ENCODE assay signal across 8 mouse cellular contexts in genomic region chr5:122267899-122268298, GRCm38 (mm10). TPM values are rescaled to one million over a fixed set of nuclear protein-coding genes. Genes with fewer than 3 reads are reported as not detected.
DNase-seq lines count a peak whose midpoint lies in the region; ATAC-seq and TF ChIP-seq lines count a peak whose summit lies in the region.

No protein-coding gene starts in this region.

- H3K4me1 ChIP-seq in forebrain, postnatal 0 days (ENCODE audit: insufficient read depth) = no peaks in the 10 kb centered on the region
- H3K4me1 ChIP-seq in forebrain, embryonic 13.5 days = peaks cover 10% of the 10 kb centered on the region
- H3K4me1 ChIP-seq in embryonic facial prominence, embryonic 14.5 days (ENCODE audit: control insufficient read depth, insufficient read depth, low read length) = no peaks in the 10 kb centered on the region

- peak; percentile 81 for TF ChIP-seq CTCF in forebrain, postnatal 0 days (IDR thresholded peaks at IDR 0.05; ENCODE audit: low read depth)

- no peaks in the 10 kb centered on the region for H3K27me3 ChIP-seq in forebrain, postnatal 0 days (ENCODE audit: insufficient read depth, low read length)
- no peaks in the 10 kb centered on the region for H3K27me3 ChIP-seq in forebrain, embryonic 13.5 days
- H3K27me3 ChIP-seq in embryonic facial prominence, embryonic 14.5 days (replicated peaks; ENCODE audit: control insufficient read depth, insufficient read depth, low read length) = no peaks in the 10 kb centered on the region

- no peaks in the 10 kb centered on the region for H3K36me3 ChIP-seq in forebrain, postnatal 0 days (ENCODE audit: insufficient read depth)
- H3K36me3 ChIP-seq in forebrain, embryonic 13.5 days (ENCODE audit: poor library complexity, severe bottlenecking) = no peaks in the 10 kb centered on the region
- H3K36me3 ChIP-seq in embryonic facial prominence, embryonic 14.5 days (ENCODE audit: control insufficient read depth, insufficient read depth, low read length) = no peaks in the 10 kb centered on the region

- H3K4me3 ChIP-seq in forebrain, postnatal 0 days (ENCODE audit: low read depth, low read length) = no peak overlapping the region
- H3K4me3 ChIP-seq in forebrain, embryonic 13.5 days = no peak overlapping the region
- no peak overlapping the region for H3K4me3 ChIP-seq in embryonic facial prominence, embryonic 14.5 days (ENCODE audit: low read depth, low read length)

- H3K4me2 ChIP-seq in forebrain, postnatal 0 days (ENCODE audit: low read depth) = no peak overlapping the region
- H3K4me2 ChIP-seq in forebrain, embryonic 13.5 days = no peak overlapping the region
- no peak overlapping the region for H3K4me2 ChIP-seq in embryonic facial prominence, embryonic 14.5 days (ENCODE audit: low read depth, low read length)

- H3K9me3 ChIP-seq in forebrain, postnatal 0 days (ENCODE audit: low read length) = no peaks in the 10 kb centered on the region
- no peaks in the 10 kb centered on the region for H3K9me3 ChIP-seq in forebrain, embryonic 13.5 days (replicated peaks)
- no peaks in the 10 kb centered on the region for H3K9me3 ChIP-seq in embryonic facial prominence, embryonic 14.5 days (ENCODE audit: control insufficient read depth, low read length)

- peak; percentile 79 for DNase-seq in forebrain, postnatal 0 days
- DNase-seq in B cell, adult 2 months = peak; percentile 86
- DNase-seq in adrenal gland, postnatal 36 days = peak; percentile 74 to 79
- DNase-seq in embryonic facial prominence, embryonic 14.5 days (ENCODE audit: low spot score) = peak; percentile 62
- DNase-seq in layer of hippocampus, adult 18-20 months (ENCODE audit: low spot score in 2 of 2) = peak; percentile 45 to 87
- DNase-seq in lung, postnatal 36 days = peak; percentile 93
- DNase-seq in spleen, postnatal 14 days (ENCODE audit: low spot score in 2 of 2) = peak; percentile 58 to 81

- ATAC-seq in forebrain, postnatal 0 days = no peak
- ATAC-seq in forebrain, embryonic 13.5 days = no peak
- no peak for ATAC-seq in embryonic facial prominence, embryonic 14.5 days (ENCODE audit: low read depth)

- 31% methylated on average over 5 of the region's 5 CpGs for WGBS in forebrain, postnatal 0 days
- 34% methylated on average over 5 of the region's 5 CpGs for WGBS in forebrain, embryonic 13.5 days
- 25% methylated on average over 5 of the region's 5 CpGs for WGBS in embryonic facial prominence, embryonic 14.5 days

- no peak overlapping the region for H3K27ac ChIP-seq in forebrain, postnatal 0 days (ENCODE audit: low read depth, low read length)
- H3K27ac ChIP-seq in forebrain, embryonic 13.5 days = no peak overlapping the region
- no peak overlapping the region for H3K27ac ChIP-seq in embryonic facial prominence, embryonic 14.5 days (replicated peaks; ENCODE audit: low read depth, low read length)

- H3K9ac ChIP-seq in forebrain, postnatal 0 days = no peak overlapping the region
- H3K9ac ChIP-seq in forebrain, embryonic 13.5 days = no peak overlapping the region
- H3K9ac ChIP-seq in embryonic facial prominence, embryonic 14.5 days (ENCODE audit: low read depth, low read length) = no peak overlapping the region

RNA-seq across cellular contexts. Expression of gene Tctn1, which starts 3.6 kb away (rescaled TPM):
- 20.3 and 31.2 TPM in 2 replicates for total RNA-seq in forebrain, postnatal 0 days (2014; rRNA removed)
- 2.9 and 4.3 TPM in 2 replicates for polyA plus RNA-seq in forebrain, postnatal 0 days (2015; fragmentation: Nextera tagmentation; extraction: Ambion mirVana)
- polyA plus RNA-seq in forebrain, embryonic 13.5 days (2015; fragmentation: Nextera tagmentation; extraction: Ambion mirVana) = 4.8 and 4.9 TPM in 2 replicates
- total RNA-seq in adrenal gland, postnatal 36 days (2021) = 10 to 100 TPM; 12.0 to 16.2 TPM
- 5.1 and 7.3 TPM in 2 replicates for polyA plus RNA-seq in embryonic facial prominence, embryonic 14.5 days (2014; fragmentation: Nextera tagmentation; extraction: Ambion mirVana)
- 10 to 100 TPM; 10.9 to 12.0 TPM for total RNA-seq in layer of hippocampus, adult 18-20 months (2021)

RNA-seq across cellular contexts. Expression of gene Pptc7, which starts 16.3 kb away (rescaled TPM):
- total RNA-seq in forebrain, postnatal 0 days (2014; rRNA removed) = 14.8 and 18.3 TPM in 2 replicates
- 4.2 and 6.7 TPM in 2 replicates for polyA plus RNA-seq in forebrain, postnatal 0 days (2015; fragmentation: Nextera tagmentation; extraction: Ambion mirVana)
- polyA plus RNA-seq in forebrain, embryonic 13.5 days (2015; fragmentation: Nextera tagmentation; extraction: Ambion mirVana) = 7.5 and 7.7 TPM in 2 replicates
- 10 to 100 TPM; 53.2 to 55.4 TPM for total RNA-seq in adrenal gland, postnatal 36 days (2021)
- 7.9 and 8.1 TPM in 2 replicates for polyA plus RNA-seq in embryonic facial prominence, embryonic 14.5 days (2014; fragmentation: Nextera tagmentation; extraction: Ambion mirVana)
- 10 to 100 TPM; 44.9 to 47.9 TPM for total RNA-seq in layer of hippocampus, adult 18-20 months (2021)
